Mouse (Mus musculus) liver, embryonic 12.5 days (tissue): Measurements from ENCODE around the gene Utp4. TPM values are rescaled to one million over a fixed set of nuclear protein-coding genes. Genes with fewer than 3 reads are reported as not detected.

Experiments used
- ATAC-seq: fragments of 200-750 bp; cut with Nextera tagmentation; 2 replicates; pipeline ENCODE4 v1.8.0; 2017; ENCODE audit warnings: moderate number of reproducible peaks, mild to moderate bottlenecking, moderate library complexity
- H3K27ac ChIP-seq: fragments of 300-500 bp; sonication (generic); 2 replicates; pipeline ENCODE4 v1.5.1; 2016; ENCODE audit warnings: mild to moderate bottlenecking
- H3K27me3 ChIP-seq: fragments of 300-500 bp; sonication (generic); replicated peaks from 2 replicates; pipeline ENCODE4 v1.6.1; 2016; ENCODE audit warnings: mild to moderate bottlenecking, moderate library complexity
- H3K36me3 ChIP-seq: fragments of 300-500 bp; sonication (generic); 2 replicates; pipeline ENCODE4 v1.6.1; 2016; ENCODE audit warnings: mild to moderate bottlenecking, moderate library complexity
- H3K4me1 ChIP-seq: fragments of 300-500 bp; sonication (generic); 2 replicates; pipeline ENCODE4 v1.6.1; 2016
- H3K4me2 ChIP-seq: fragments of 300-500 bp; sonication (generic); 2 replicates; pipeline ENCODE4 v1.6.1; 2016; ENCODE audit warnings: mild to moderate bottlenecking, moderate library complexity
- H3K4me3 ChIP-seq: fragments of 300-500 bp; sonication (generic); 2 replicates; pipeline ENCODE4 v1.5.1; 2016; ENCODE audit warnings: mild to moderate bottlenecking, moderate library complexity
- H3K9ac ChIP-seq: fragments of 300-500 bp; sonication (generic); 2 replicates; pipeline ENCODE4 v1.6.1; 2016; ENCODE audit warnings: mild to moderate bottlenecking, moderate library complexity
- H3K9me3 ChIP-seq: fragments of 300-500 bp; sonication (generic); replicated peaks from 2 replicates; pipeline ENCODE4 v1.6.1; 2016; ENCODE audit warnings: mild to moderate bottlenecking, moderate library complexity
- WGBS: fragments of 180-500 bp; shearing (Covaris S2); methylation state at CpG from one replicate; pipeline ENCODE4 v1.1.7; 2016; ENCODE audit not compliant: insufficient replicate concordance; 5-methylcytosine and 5-hydroxymethylcytosine counted together
- polyA plus RNA-seq: library from polyadenylated mRNA; unstranded; fragments of >200 nt; fragmentation: Nextera tagmentation; extraction: Ambion mirVana; gene quantifications from 2 replicates; pipeline ENCODE4 v1.2.1, GENCODE M21; 2016

Gene Utp4
- polyA plus RNA-seq, 1 experiment from 2014 or later: 73.2 TPM

GRCm38 (mm10) chr8:106951707-106952106 lies 58.3 kb downstream of the Utp4 start:
- no peak overlapping the region for H3K9ac ChIP-seq

GRCm38 (mm10) chr8:106953571-106953970 lies 60.1 kb downstream of the Utp4 start:
- Histone ChIP-seq H3K4me1 (peaks cover 4% of the 10 kb centered on the region; the same call in 1 of the 2 replicates), H3K4me3 (no peak overlapping the region), H3K27me3 (no peaks in the 10 kb centered on the region), H3K36me3 (no peaks in the 10 kb centered on the region), H3K4me2 (no peak overlapping the region), H3K9ac (no peak overlapping the region), H3K27ac (no peak overlapping the region), H3K9me3 (no peaks in the 10 kb centered on the region)
- no peak for ATAC-seq
- 63% methylated on average over 4 of the region's 4 CpGs for WGBS

More at GRCm38 (mm10) chr8:106951707-106952106, 58.3 kb downstream of the Utp4 start:
- ATAC-seq: no peak
- H3K27me3 ChIP-seq: no peaks in the 10 kb centered on the region
- WGBS: 64% methylated on average over 4 of the region's 4 CpGs
- H3K36me3 ChIP-seq: no peaks in the 10 kb centered on the region
- H3K4me3 ChIP-seq: no peak overlapping the region
- H3K4me1 ChIP-seq: peaks cover 4% of the 10 kb centered on the region; the same call in 1 of the 2 replicates
- H3K27ac ChIP-seq: no peak overlapping the region
- no peaks in the 10 kb centered on the region for H3K9me3 ChIP-seq
- no peak overlapping the region for H3K4me2 ChIP-seq

GRCm38 (mm10) chr8:106957086-106957485 lies 63.6 kb downstream of the Utp4 start:
- Histone ChIP-seq H3K4me1 (no peaks in the 10 kb centered on the region), H3K36me3 (no peaks in the 10 kb centered on the region), H3K9ac (no peak overlapping the region), H3K4me2 (no peak overlapping the region), H3K27ac (no peak overlapping the region), H3K4me3 (no peak overlapping the region), H3K27me3 (no peaks in the 10 kb centered on the region), H3K9me3 (no peaks in the 10 kb centered on the region)
- ATAC-seq: no peak
- 84% methylated on average over 3 of the region's 3 CpGs for WGBS

- H3K9me3 ChIP-seq: no peaks in the 10 kb centered on the region
- H3K27me3 ChIP-seq: no peaks in the 10 kb centered on the region
- no peak overlapping the region for H3K4me3 ChIP-seq
- H3K27ac ChIP-seq: no peak overlapping the region
- H3K4me2 ChIP-seq: no peak overlapping the region
- H3K9ac ChIP-seq: no peak overlapping the region
- H3K4me1 ChIP-seq: no peaks in the 10 kb centered on the region
- WGBS: 69% methylated on average over 3 of the region's 3 CpGs
- no peak for ATAC-seq
- H3K36me3 ChIP-seq: no peaks in the 10 kb centered on the region
Measured at GRCm38 (mm10) chr8:106958212-106958611, 64.8 kb downstream of the Utp4 start.

GRCm38 (mm10) chr8:106959626-106960025 lies 66.2 kb downstream of the Utp4 start:
- no peaks in the 10 kb centered on the region for H3K27me3 ChIP-seq
- no peak overlapping the region for H3K4me2 ChIP-seq
- H3K27ac ChIP-seq: no peak overlapping the region
- H3K4me1 ChIP-seq: no peaks in the 10 kb centered on the region
- H3K36me3 ChIP-seq: no peaks in the 10 kb centered on the region
- no peak for ATAC-seq
- H3K4me3 ChIP-seq: no peak overlapping the region
- H3K9me3 ChIP-seq: no peaks in the 10 kb centered on the region
- H3K9ac ChIP-seq: no peak overlapping the region
- WGBS: 72% methylated on average over 2 of the region's 2 CpGs

- no peak overlapping the region for H3K9ac ChIP-seq
- H3K4me3 ChIP-seq: no peak overlapping the region
Measured at GRCm38 (mm10) chr8:106962322-106962721, 68.9 kb downstream of the Utp4 start.

GRCm38 (mm10) chr8:106963365-106963764 lies 69.9 kb downstream of the Utp4 start:
- no peaks in the 10 kb centered on the region for H3K9me3 ChIP-seq
- H3K9ac ChIP-seq: no peak overlapping the region
- no peaks in the 10 kb centered on the region for H3K36me3 ChIP-seq
- peaks cover 3% of the 10 kb centered on the region; the same call in 1 of the 2 replicates for H3K4me1 ChIP-seq
- no peak for ATAC-seq
- no peak overlapping the region for H3K27ac ChIP-seq
- no peaks in the 10 kb centered on the region for H3K27me3 ChIP-seq
- no peak overlapping the region for H3K4me3 ChIP-seq
- WGBS: 74% methylated on average over 6 of the region's 6 CpGs
- H3K4me2 ChIP-seq: no peak overlapping the region

More at GRCm38 (mm10) chr8:106962322-106962721, 68.9 kb downstream of the Utp4 start:
- no peaks in the 10 kb centered on the region for H3K36me3 ChIP-seq
- no peaks in the 10 kb centered on the region for H3K27me3 ChIP-seq
- no peak overlapping the region for H3K4me2 ChIP-seq
- no peak overlapping the region for H3K27ac ChIP-seq
- 75% methylated on average over 3 of the region's 3 CpGs for WGBS
- H3K9me3 ChIP-seq: no peaks in the 10 kb centered on the region
- H3K4me1 ChIP-seq: peaks cover 3% of the 10 kb centered on the region; the same call in 1 of the 2 replicates
- ATAC-seq: no peak

GRCm38 (mm10) chr8:106964573-106964972 lies 71.1 kb downstream of the Utp4 start:
- peaks cover 3% of the 10 kb centered on the region; the same call in 1 of the 2 replicates for H3K4me1 ChIP-seq
- no peaks in the 10 kb centered on the region for H3K36me3 ChIP-seq
- no peak overlapping the region for H3K4me3 ChIP-seq
- no peak overlapping the region for H3K27ac ChIP-seq
- H3K9ac ChIP-seq: no peak overlapping the region
- ATAC-seq: no peak
- H3K4me2 ChIP-seq: no peak overlapping the region
- no peaks in the 10 kb centered on the region for H3K27me3 ChIP-seq
- 35% methylated on average over 4 of the region's 4 CpGs for WGBS
- H3K9me3 ChIP-seq: no peaks in the 10 kb centered on the region

GRCm38 (mm10) chr8:106969964-106970363 lies 76.5 kb downstream of the Utp4 start:
- no peak overlapping the region for H3K9ac ChIP-seq
- H3K4me1 ChIP-seq: peaks cover 1% of the 10 kb centered on the region; the same call in 1 of the 2 replicates
- H3K9me3 ChIP-seq: no peaks in the 10 kb centered on the region
- no peaks in the 10 kb centered on the region for H3K27me3 ChIP-seq
- H3K36me3 ChIP-seq: no peaks in the 10 kb centered on the region
- no peak overlapping the region for H3K27ac ChIP-seq
- no peak overlapping the region for H3K4me3 ChIP-seq
- 75% methylated on average over 3 of the region's 3 CpGs for WGBS
- H3K4me2 ChIP-seq: no peak overlapping the region
- no peak for ATAC-seq

- WGBS: 59% methylated on average over 5 of the region's 5 CpGs
- no peaks in the 10 kb centered on the region for H3K4me1 ChIP-seq
- no peak overlapping the region for H3K4me3 ChIP-seq
- no peaks in the 10 kb centered on the region for H3K27me3 ChIP-seq
- H3K9ac ChIP-seq: no peak overlapping the region
- ATAC-seq: no peak
- no peaks in the 10 kb centered on the region for H3K36me3 ChIP-seq
- H3K9me3 ChIP-seq: no peaks in the 10 kb centered on the region
- no peak overlapping the region for H3K4me2 ChIP-seq
- H3K27ac ChIP-seq: no peak overlapping the region
Measured at GRCm38 (mm10) chr8:106971916-106972315, 78.5 kb downstream of the Utp4 start.

Other genes starting within 250 kb of the Utp4 start
- gene Tango6, start 210.6 kb upstream of the Utp4 start, polyA plus RNA-seq: 6.0 and 6.4 TPM in 2 replicates
- 0.04 TPM in 2 replicates for gene Has3, start 23.4 kb upstream of the Utp4 start, polyA plus RNA-seq
- gene Sntb2, start 42.1 kb downstream of the Utp4 start, polyA plus RNA-seq: 3.5 and 4.1 TPM in 2 replicates
- 32.8 and 33.7 TPM in 2 replicates for gene Vps4a, start 137.6 kb downstream of the Utp4 start, polyA plus RNA-seq
- gene Pdf, start 155.0 kb downstream of the Utp4 start, polyA plus RNA-seq: 30.1 and 35.4 TPM in 2 replicates
- gene Cog8, start 163.1 kb downstream of the Utp4 start, polyA plus RNA-seq: 31.2 and 32.2 TPM in 2 replicates
- 83.4 and 83.8 TPM in 2 replicates for gene Nip7, start 163.2 kb downstream of the Utp4 start, polyA plus RNA-seq
- gene Tmed6, start 172.0 kb downstream of the Utp4 start, polyA plus RNA-seq: 5.6 and 5.7 TPM in 2 replicates
- 9.2 and 11.5 TPM in 2 replicates for gene Terf2, start 202.9 kb downstream of the Utp4 start, polyA plus RNA-seq